Mouse (Mus musculus): Measurements from ENCODE around the gene Rnf5.

The Rnf5 gene

GRCm38 (mm10) chr17:34586796-34587422 is 16.6 kb downstream of the Rnf5 start:
- DNase-seq (ENCODE audit: extremely low read depth, low read depth, low spot score), result no peak

- DNase-seq (ENCODE audit: extremely low read depth, low read depth, low spot score), result no peak
These were observed 17.4 kb downstream of the Rnf5 start for GRCm38 (mm10) chr17:34585877-34586771.

GRCm38 (mm10) chr17:34585121-34585520 is 18.4 kb downstream of the Rnf5 start:
- no peak for DNase-seq (ENCODE audit: extremely low read depth, low read depth, low spot score)

- no peak for DNase-seq (ENCODE audit: extremely low read depth, low read depth, low spot score)
These were observed 19.7 kb downstream of the Rnf5 start for GRCm38 (mm10) chr17:34583819-34584218.

GRCm38 (mm10) chr17:34583397-34583796 is 20.1 kb downstream of the Rnf5 start:
- no peak for DNase-seq (ENCODE audit: extremely low read depth, low read depth, low spot score)

GRCm38 (mm10) chr17:34582528-34582927 is 21.0 kb downstream of the Rnf5 start:
- no peak for DNase-seq (ENCODE audit: extremely low read depth, low read depth, low spot score)

- DNase-seq (ENCODE audit: extremely low read depth, low read depth, low spot score), result no peak
These were observed 25.4 kb downstream of the Rnf5 start for GRCm38 (mm10) chr17:34578070-34578469.

- no peak for DNase-seq (ENCODE audit: extremely low read depth, low read depth, low spot score)
These were observed 26.9 kb downstream of the Rnf5 start for GRCm38 (mm10) chr17:34576577-34576976.

GRCm38 (mm10) chr17:34572361-34572760 is 31.1 kb downstream of the Rnf5 start:
- DNase-seq (ENCODE audit: extremely low read depth, low read depth, low spot score), result no peak

GRCm38 (mm10) chr17:34571875-34572274 is 31.6 kb downstream of the Rnf5 start:
- DNase-seq (ENCODE audit: extremely low read depth, low read depth, low spot score), result no peak

GRCm38 (mm10) chr17:34569919-34570318 is 33.6 kb downstream of the Rnf5 start:
- DNase-seq (ENCODE audit: extremely low read depth, low read depth, low spot score), result no peak

GRCm38 (mm10) chr17:34568421-34568820 is 35.1 kb downstream of the Rnf5 start:
- DNase-seq (ENCODE audit: extremely low read depth, low read depth, low spot score), result no peak

GRCm38 (mm10) chr17:34567311-34567710 is 36.2 kb downstream of the Rnf5 start:
- DNase-seq (ENCODE audit: extremely low read depth, low read depth, low spot score), result no peak

- no peak for DNase-seq (ENCODE audit: extremely low read depth, low read depth, low spot score)
These were observed 38.7 kb downstream of the Rnf5 start for GRCm38 (mm10) chr17:34564796-34565195.

GRCm38 (mm10) chr17:34564003-34564421 is 39.5 kb downstream of the Rnf5 start, which contains the start of gene Notch4:
TSS of gene Notch4 (plus strand) at chr17:34564268.
- no peak for DNase-seq (ENCODE audit: extremely low read depth, low read depth, low spot score)

- no peak for DNase-seq (ENCODE audit: extremely low read depth, low read depth, low spot score)
These were observed 40.1 kb downstream of the Rnf5 start for GRCm38 (mm10) chr17:34563354-34563753.

- no peak for DNase-seq (ENCODE audit: extremely low read depth, low read depth, low spot score)
These were observed 40.9 kb downstream of the Rnf5 start for GRCm38 (mm10) chr17:34562595-34562994.

GRCm38 (mm10) chr17:34561200-34561599 is 42.3 kb downstream of the Rnf5 start:
- DNase-seq (ENCODE audit: extremely low read depth, low read depth, low spot score), result no peak

GRCm38 (mm10) chr17:34560438-34560837 is 43.1 kb downstream of the Rnf5 start:
- DNase-seq (ENCODE audit: extremely low read depth, low read depth, low spot score), result no peak

- no peak for DNase-seq (ENCODE audit: extremely low read depth, low read depth, low spot score)
These were observed 43.6 kb downstream of the Rnf5 start for GRCm38 (mm10) chr17:34559895-34560294.

- DNase-seq (ENCODE audit: extremely low read depth, low read depth, low spot score), result no peak
These were observed 44.4 kb downstream of the Rnf5 start for GRCm38 (mm10) chr17:34559116-34559515.

- no peak for DNase-seq (ENCODE audit: extremely low read depth, low read depth, low spot score)
These were observed 46.1 kb downstream of the Rnf5 start for GRCm38 (mm10) chr17:34557411-34557810.
